Mouse (Mus musculus) liver, embryonic 11.5 days (tissue): ENCODE measurements around the gene Bbs12. TPM values are rescaled to one million over a fixed set of nuclear protein-coding genes. Genes with fewer than 3 reads are reported as not detected.

ENCODE experiments used
- ATAC-seq: fragments of 200-750 bp; cut with Nextera tagmentation; replicated peaks from 2 replicates; pipeline ENCODE4 v1.8.0; 2017; ENCODE audit warnings: moderate number of reproducible peaks, mild to moderate bottlenecking, moderate TSS enrichment, moderate library complexity; ENCODE audit not compliant: low FRiP score
- DNase-seq: peaks from one replicate; pipeline ENCODE4 v3.0.0-alpha.2; 2017; ENCODE audit warnings: low spot score
- H3K27ac ChIP-seq: fragments of 300-500 bp; sonication (generic); 2 replicates; pipeline ENCODE4 v1.5.1; 2014; ENCODE audit warnings: mild to moderate bottlenecking, low read depth, low read length, control low read depth
- H3K27me3 ChIP-seq: fragments of 300-500 bp; sonication (generic); replicated peaks from 2 replicates; pipeline ENCODE4 v1.6.1; 2014; ENCODE audit warnings: low read length, mixed read lengths; ENCODE audit not compliant: control insufficient read depth, insufficient read depth
- H3K36me3 ChIP-seq: fragments of 300-500 bp; sonication (generic); 2 replicates; pipeline ENCODE4 v1.6.1; 2014; ENCODE audit warnings: mild to moderate bottlenecking, low read length, moderate library complexity, mixed read lengths; ENCODE audit not compliant: control insufficient read depth, insufficient read depth
- H3K4me1 ChIP-seq: fragments of 300-500 bp; sonication (generic); replicated peaks from 2 replicates; pipeline ENCODE4 v1.6.1; 2014; ENCODE audit warnings: low read length, mixed read lengths; ENCODE audit not compliant: control insufficient read depth, insufficient read depth
- H3K4me2 ChIP-seq: fragments of 300-500 bp; sonication (generic); 2 replicates; pipeline ENCODE4 v1.6.1; 2014; ENCODE audit warnings: mild to moderate bottlenecking, control low read depth, moderate library complexity
- H3K4me3 ChIP-seq: fragments of 300-500 bp; sonication (generic); 2 replicates; pipeline ENCODE4 v1.5.1; 2014; ENCODE audit warnings: low read depth, low read length, control low read depth
- H3K9ac ChIP-seq: fragments of 300-500 bp; sonication (generic); 2 replicates; pipeline ENCODE4 v1.6.1; 2014; ENCODE audit warnings: low read depth, low read length, control low read depth
- H3K9me3 ChIP-seq: fragments of 300-500 bp; sonication (generic); 2 replicates; pipeline ENCODE4 v1.6.1; 2016; ENCODE audit warnings: low read length, inconsistent platforms, mixed read lengths; ENCODE audit not compliant: control insufficient read depth
- whole genome bisulfite sequencing: fragments of 180-500 bp; shearing (Covaris S2); extraction: QIAGEN DNeasy Blood & Tissue Kit; methylation state at CpG from one replicate; pipeline ENCODE4 v1.1.7; 2014; 5-methylcytosine and 5-hydroxymethylcytosine counted together
- polyA plus RNA-seq: library from polyadenylated mRNA; unstranded; fragments of >200 nt; fragmentation: Nextera tagmentation; extraction: Ambion mirVana; gene quantifications from 2 replicates; pipeline ENCODE4 v1.2.1, GENCODE M21; 2014

Gene Bbs12
- polyA plus RNA-seq, 1 experiment from 2014 or later: 9.2 TPM

GRCm38 (mm10) chr3:37341110-37341509 lies 28.8 kb downstream of the Bbs12 start:
- peaks cover 8% of the 10 kb centered on the region for H3K27me3 ChIP-seq
- no peak for DNase-seq
- no peak overlapping the region for H3K9ac ChIP-seq
- no peak overlapping the region for H3K4me2 ChIP-seq
- 54% methylated on average over 5 of the region's 5 CpGs for WGBS
- no peak overlapping the region for H3K27ac ChIP-seq
- no peaks in the 10 kb centered on the region for H3K9me3 ChIP-seq
- no peak for ATAC-seq
- H3K4me1 ChIP-seq: no peaks in the 10 kb centered on the region
- H3K4me3 ChIP-seq: no peak overlapping the region
- no peaks in the 10 kb centered on the region for H3K36me3 ChIP-seq

- no peaks in the 10 kb centered on the region for H3K36me3 ChIP-seq
- no peak overlapping the region for H3K27ac ChIP-seq
- WGBS: 71% methylated on average over 5 of the region's 5 CpGs
- DNase-seq: no peak
- H3K9me3 ChIP-seq: no peaks in the 10 kb centered on the region
- H3K4me1 ChIP-seq: no peaks in the 10 kb centered on the region
- no peak for ATAC-seq
- H3K4me2 ChIP-seq: no peak overlapping the region
- peaks cover 25% of the 10 kb centered on the region for H3K27me3 ChIP-seq
- no peak overlapping the region for H3K4me3 ChIP-seq
- no peak overlapping the region for H3K9ac ChIP-seq
Observed at GRCm38 (mm10) chr3:37342811-37343210, 30.5 kb downstream of the Bbs12 start.

- WGBS: 30% methylated on average over 9 of the region's 9 CpGs
- Histone ChIP-seq H3K9me3 (no peaks in the 10 kb centered on the region), H3K27me3 (peaks cover 46% of the 10 kb centered on the region), H3K9ac (no peak overlapping the region), H3K4me3 (no peak overlapping the region; the same call in 1 of the 2 replicates), H3K4me2 (peak overlapping the region; percentile 99), H3K27ac (no peak overlapping the region), H3K4me1 (peaks cover 9% of the 10 kb centered on the region), H3K36me3 (no peaks in the 10 kb centered on the region)
- DNase-seq (no peak), ATAC-seq (no peak)
Observed at GRCm38 (mm10) chr3:37347671-37348070, 35.3 kb downstream of the Bbs12 start.

GRCm38 (mm10) chr3:37348221-37349165 lies 36.1 kb downstream of the Bbs12 start, which contains the start of gene Fgf2:
TSS of gene Fgf2 (plus strand) at chr3:37348346.
- H3K27me3 ChIP-seq: peaks cover 41% of the 10 kb centered on the region
- H3K36me3 ChIP-seq: no peaks in the 10 kb centered on the region
- H3K4me3 ChIP-seq: peak within 1 kb of the TSS; percentile 66
- no peak within 1 kb of the TSS for H3K27ac ChIP-seq
- 1% methylated on average over 73 of the region's 75 CpGs for WGBS
- H3K4me1 ChIP-seq: peaks cover 9% of the 10 kb centered on the region
- H3K4me2 ChIP-seq: peak within 1 kb of the TSS; percentile 99
- H3K9ac ChIP-seq: peak within 1 kb of the TSS; percentile 53
- no peaks in the 10 kb centered on the region for H3K9me3 ChIP-seq
- ATAC-seq: peak; percentile 29; the same call in 1 of the 2 replicates
- DNase-seq: peak; percentile 43

GRCm38 (mm10) chr3:37349166-37349548 lies 36.8 kb downstream of the Bbs12 start:
- ATAC-seq: no peak
- Histone ChIP-seq H3K4me1 (peaks cover 9% of the 10 kb centered on the region), H3K27me3 (peaks cover 41% of the 10 kb centered on the region), H3K4me3 (peak overlapping the region; percentile 66), H3K9me3 (no peaks in the 10 kb centered on the region), H3K9ac (peak overlapping the region; percentile 53; the same call in 1 of the 2 replicates), H3K36me3 (no peaks in the 10 kb centered on the region), H3K27ac (no peak overlapping the region), H3K4me2 (peak overlapping the region; percentile 99)
- no peak for DNase-seq
- 11% methylated on average over 8 of the region's 8 CpGs for WGBS

GRCm38 (mm10) chr3:37350386-37350785 lies 38.0 kb downstream of the Bbs12 start:
- peaks cover 9% of the 10 kb centered on the region for H3K4me1 ChIP-seq
- peak overlapping the region; percentile 1; the same call in 1 of the 2 replicates for H3K4me2 ChIP-seq
- WGBS: 26% methylated on average over 7 of the region's 7 CpGs
- no peak overlapping the region for H3K27ac ChIP-seq
- H3K9me3 ChIP-seq: no peaks in the 10 kb centered on the region
- H3K9ac ChIP-seq: no peak overlapping the region
- DNase-seq: no peak
- peak; percentile 78 for ATAC-seq
- H3K4me3 ChIP-seq: no peak overlapping the region
- peaks cover 39% of the 10 kb centered on the region for H3K27me3 ChIP-seq
- no peaks in the 10 kb centered on the region for H3K36me3 ChIP-seq

- no peak for ATAC-seq
- Histone ChIP-seq H3K27me3 (peaks cover 9% of the 10 kb centered on the region), H3K36me3 (no peaks in the 10 kb centered on the region), H3K9me3 (no peaks in the 10 kb centered on the region), H3K27ac (no peak overlapping the region), H3K4me1 (peaks cover 9% of the 10 kb centered on the region), H3K4me3 (no peak overlapping the region), H3K4me2 (no peak overlapping the region), H3K9ac (no peak overlapping the region)
- WGBS: 78% methylated on average over 10 of the region's 10 CpGs
- DNase-seq: no peak
Observed at GRCm38 (mm10) chr3:37353951-37354481, 41.7 kb downstream of the Bbs12 start.

- DNase-seq (no peak), ATAC-seq (no peak)
- peaks cover 1% of the 10 kb centered on the region for H3K27me3 ChIP-seq
- no peak overlapping the region for H3K4me3 ChIP-seq
- H3K4me2 ChIP-seq: no peak overlapping the region
- WGBS: 86% methylated on average over 1 of the region's 1 CpGs
- no peak overlapping the region for H3K27ac ChIP-seq
- H3K4me1 ChIP-seq: peaks cover 4% of the 10 kb centered on the region; the same call in 1 of the 2 replicates
- H3K9ac ChIP-seq: no peak overlapping the region
- no peaks in the 10 kb centered on the region for H3K36me3 ChIP-seq
- H3K9me3 ChIP-seq: no peaks in the 10 kb centered on the region
Observed at GRCm38 (mm10) chr3:37354737-37355136, 42.4 kb downstream of the Bbs12 start.
